Mouse (Mus musculus) cortical plate, adult 2 months (tissue): ENCODE measurements around the gene Slc4a7.
"Not testable (repeated sequence)": the region's sequence is repeated elsewhere in the genome, so short reads cannot be mapped to it uniquely, and the experiment has no call there.

Experiments used
- CTCF ChIP-seq: fragments of 200-500 bp; IDR thresholded peaks from 2 replicates; pipeline ENCODE4 v1.5.1; 2011; ENCODE audit warnings: mild to moderate bottlenecking, control low read depth, low read length; ENCODE audit not compliant: insufficient read depth; ENCODE audit errors: extremely low read depth
- POLR2A ChIP-seq: fragments of 200-500 bp; IDR thresholded peaks from 2 replicates; pipeline ENCODE4 v1.6.1; 2011; ENCODE audit warnings: mild to moderate bottlenecking, low read length, control low read depth; ENCODE audit not compliant: insufficient read depth; ENCODE audit errors: extremely low read depth

- not testable (repeated sequence) for TF ChIP-seq CTCF, POLR2A
These were observed 101.0 kb downstream of the Slc4a7 start, which contains the start of gene Nek10 for GRCm38 (mm10) chr14:14803115-14803514.
